Mouse (Mus musculus): Measurements from ENCODE around the gene Adgrd1. TPM values are rescaled to one million over a fixed set of nuclear protein-coding genes. Genes with fewer than 3 reads are reported as not detected.
"Not testable (repeated sequence)": the region's sequence is repeated elsewhere in the genome, so short reads cannot be mapped to it uniquely, and the experiment has no call there.

Adgrd1 gene
- polyA plus RNA-seq, 1 experiment = 43.0 TPM

DNA sequence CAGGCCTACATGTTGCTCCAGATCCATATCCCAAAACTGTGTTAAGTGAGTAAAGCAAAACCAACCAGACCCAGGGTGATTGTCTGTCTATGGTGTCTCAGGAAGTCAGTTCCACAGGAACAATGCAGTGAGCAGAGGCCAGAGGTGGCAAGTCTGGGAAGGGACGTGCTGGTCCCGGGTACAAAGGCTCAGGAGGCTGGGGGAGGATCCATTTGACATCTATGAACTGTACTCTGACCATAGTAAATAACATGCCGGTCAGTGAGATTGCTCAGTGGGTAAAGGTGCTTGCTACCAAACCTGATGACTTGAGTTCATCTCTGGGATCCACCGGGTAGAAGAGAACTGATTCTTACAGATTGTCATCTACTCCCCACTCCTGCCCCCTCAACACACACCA, 3.4 kb upstream of the Adgrd1 start:
- no peak for DNase-seq (ENCODE audit: low spot score)

- no peak for DNase-seq (ENCODE audit: low spot score)
Observed at GRCm38 (mm10) chr5:129094236-129094635, 2.3 kb upstream of the Adgrd1 start.

DNA sequence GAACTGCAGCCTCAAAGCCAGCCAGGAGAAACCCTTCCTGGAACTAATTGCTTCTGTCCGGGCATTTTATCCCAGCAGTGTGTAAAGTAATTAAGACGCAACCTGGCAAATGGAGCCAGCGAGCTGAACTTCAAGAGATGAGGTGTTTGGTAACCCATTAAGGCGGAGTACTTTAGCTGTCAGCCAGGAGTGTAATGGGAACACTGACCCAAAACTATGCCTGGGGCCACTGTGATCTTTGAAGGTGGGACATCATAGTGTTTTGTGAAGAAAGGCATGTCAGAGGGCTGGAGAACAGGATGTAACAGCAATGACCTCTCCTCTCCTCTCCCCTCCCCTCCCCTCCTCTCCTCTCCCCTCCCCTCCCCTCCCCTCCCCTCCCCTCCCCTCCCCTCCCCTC, 7.5 kb downstream of the Adgrd1 start:
- DNase-seq (ENCODE audit: low spot score) = no peak

DNA sequence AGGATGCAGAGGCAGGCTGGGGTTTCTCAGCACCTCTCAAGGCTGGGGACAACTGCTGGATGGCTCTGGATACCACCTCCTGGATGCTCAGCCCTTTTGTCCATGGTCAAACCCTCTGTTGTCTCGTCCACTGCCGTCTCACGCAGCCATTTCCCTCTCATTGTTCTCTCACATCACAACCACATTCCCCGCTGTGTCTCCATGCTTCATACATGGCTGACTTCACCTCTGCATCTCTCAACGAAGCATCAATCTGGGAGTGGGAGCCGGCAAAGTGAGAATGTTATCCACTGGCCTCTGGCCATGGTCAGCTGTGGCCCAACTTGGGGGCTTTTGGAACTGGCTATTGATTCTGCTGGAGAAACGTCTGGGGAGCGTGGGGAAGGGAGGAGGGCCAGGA, 15.2 kb downstream of the Adgrd1 start:
- no peak for DNase-seq (ENCODE audit: low spot score)

GRCm38 (mm10) chr5:129113741-129114476, 17.4 kb downstream of the Adgrd1 start:
- DNase-seq (ENCODE audit: low spot score) = no peak

DNA sequence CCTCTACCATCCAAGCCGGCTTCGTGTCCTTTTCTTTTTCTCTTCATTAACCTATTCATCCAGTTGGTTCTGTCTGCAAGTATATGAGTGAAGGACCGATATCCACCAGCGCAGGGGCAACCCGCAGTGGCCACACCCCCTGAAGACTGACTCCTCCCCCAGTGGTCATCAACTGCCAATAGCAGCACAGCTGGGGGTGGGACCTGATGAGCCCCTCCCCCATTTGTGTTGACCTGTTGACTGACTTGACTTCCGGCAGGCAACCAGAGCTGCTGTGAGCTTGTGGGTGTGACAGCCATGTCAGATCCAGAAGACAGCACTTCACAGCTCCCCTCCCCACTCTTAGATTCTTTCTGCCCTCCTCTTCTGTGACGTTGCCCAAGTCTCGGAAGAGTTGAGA, 19.7 kb downstream of the Adgrd1 start:
- no peak for DNase-seq (ENCODE audit: low spot score)

DNA sequence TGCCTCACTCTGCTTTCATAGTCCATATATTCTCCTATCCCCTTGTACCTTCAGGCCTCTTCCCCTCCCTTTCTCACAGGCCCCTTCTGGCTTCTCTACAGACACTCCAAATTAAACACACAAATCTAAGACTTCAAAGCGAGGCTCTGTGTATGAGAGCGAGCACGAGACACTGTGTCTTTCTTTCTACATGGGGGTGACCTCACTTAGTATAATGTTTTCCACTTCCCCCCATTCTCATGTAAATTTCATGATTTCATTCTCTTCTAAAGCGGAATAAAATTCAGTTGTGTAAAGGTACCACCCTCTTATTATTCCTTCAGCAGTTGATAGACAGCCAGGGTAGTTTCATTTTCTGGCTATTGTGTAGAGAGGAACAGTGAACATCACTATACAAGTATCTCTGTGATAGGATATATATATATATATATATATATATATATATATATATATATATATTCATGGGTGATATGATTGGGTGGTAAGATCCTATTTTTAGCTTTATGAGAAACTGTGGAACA, 21.1 kb downstream of the Adgrd1 start:
- DNase-seq (ENCODE audit: low spot score) = no peak

DNA sequence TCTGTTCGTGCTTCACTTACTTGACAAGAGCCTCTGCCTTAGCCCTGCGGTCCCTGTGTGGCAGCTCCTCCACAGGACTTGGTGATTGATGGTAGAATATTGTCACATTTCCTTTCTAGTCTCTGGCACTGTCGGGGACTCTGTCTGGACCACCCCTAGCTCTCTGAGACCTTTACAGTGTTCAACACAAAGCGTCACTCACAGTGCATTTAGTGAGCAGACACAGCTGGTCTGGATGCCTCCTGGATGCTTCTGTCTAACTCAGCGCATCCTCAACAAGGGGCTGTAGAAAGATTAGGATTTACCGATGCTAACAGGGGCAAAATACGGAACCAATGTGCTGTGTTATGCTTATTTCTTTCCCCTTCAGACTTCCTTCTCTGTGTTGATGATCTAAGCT, 22.0 kb downstream of the Adgrd1 start:
- DNase-seq (ENCODE audit: low spot score) = no peak

GRCm38 (mm10) chr5:129119146-129119545, 22.6 kb downstream of the Adgrd1 start:
- DNase-seq (ENCODE audit: low spot score) = no peak

GRCm38 (mm10) chr5:129121654-129122285, 25.2 kb downstream of the Adgrd1 start:
- DNase-seq (ENCODE audit: low spot score) = no peak

DNA sequence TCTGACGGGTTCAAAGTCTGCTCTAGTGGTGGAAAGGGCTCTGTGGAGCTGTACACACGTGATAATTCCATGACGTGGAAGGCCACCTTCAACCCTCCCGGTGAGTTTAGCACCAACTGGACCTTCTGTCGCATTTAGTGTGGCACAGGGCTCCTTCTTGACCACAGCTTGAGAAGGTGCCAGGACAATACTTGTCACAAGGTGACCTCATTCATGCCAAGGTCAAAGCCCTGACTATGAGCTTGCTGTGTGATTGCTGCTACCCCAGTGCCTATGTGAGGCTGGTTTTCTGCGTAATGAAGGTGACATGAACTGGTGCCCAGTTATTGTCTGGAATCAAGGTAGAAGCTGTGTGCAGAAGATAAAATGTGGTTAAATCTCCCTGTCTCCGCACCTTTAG, 25.9 kb downstream of the Adgrd1 start:
- DNase-seq (ENCODE audit: low spot score) = no peak

DNA sequence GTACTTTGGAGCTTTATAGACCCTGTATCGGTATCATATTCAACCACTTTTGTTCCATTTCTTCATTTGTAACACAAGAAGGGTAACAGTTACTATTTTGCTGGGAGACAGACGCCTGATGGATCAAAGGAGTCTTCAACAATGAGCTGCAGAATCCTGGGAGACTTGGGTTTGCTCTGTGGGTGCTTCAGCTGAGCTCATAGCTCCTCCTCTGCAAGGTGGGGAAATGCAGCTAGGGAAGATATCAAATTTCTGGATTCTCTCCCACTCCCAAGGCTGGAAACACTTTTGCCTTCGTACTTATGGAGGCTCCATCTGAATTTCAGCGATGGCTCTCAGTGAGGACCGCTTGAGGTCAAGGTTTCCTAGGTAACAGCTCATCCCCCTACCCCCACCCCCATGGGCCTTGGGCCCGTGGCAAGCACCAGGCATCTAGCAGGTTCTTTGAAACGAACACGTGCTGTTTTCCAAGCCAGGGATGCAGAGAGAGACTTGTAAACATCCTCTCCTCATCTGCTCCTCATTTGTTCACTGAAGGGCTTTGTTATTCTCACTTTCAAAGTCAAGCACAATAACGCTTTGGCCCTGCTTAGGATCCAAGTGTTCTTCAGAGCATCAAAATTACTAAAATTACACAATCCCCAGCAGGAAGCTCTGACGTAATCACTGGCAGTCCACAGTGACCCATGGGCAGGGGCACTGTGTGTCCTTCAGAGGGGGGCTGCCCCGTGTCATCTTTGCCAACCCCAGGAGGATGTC, 27.7 kb downstream of the Adgrd1 start:
- DNase-seq (ENCODE audit: low spot score) = no peak

DNA sequence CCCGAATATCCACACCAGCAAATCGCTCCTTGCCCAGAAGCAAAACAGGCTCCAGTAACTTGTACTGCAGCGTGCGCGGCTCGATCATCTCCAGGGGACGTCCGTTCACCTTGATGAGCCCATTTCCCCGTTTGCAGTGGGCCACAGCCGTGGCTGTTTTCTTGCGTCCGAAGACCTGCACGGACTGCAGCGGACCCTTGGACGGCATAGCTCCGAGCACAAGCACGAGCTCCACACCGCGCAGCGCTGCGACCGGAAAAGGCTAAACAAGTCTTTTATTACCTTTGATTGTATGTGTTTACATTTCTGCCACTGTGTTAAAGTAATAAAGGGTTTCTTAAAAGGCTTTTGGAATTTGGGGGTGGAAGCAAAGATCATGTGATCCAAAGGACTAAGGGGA, 31.8 kb downstream of the Adgrd1 start:
- not testable (repeated sequence) for DNase-seq (ENCODE audit: low spot score)

DNA sequence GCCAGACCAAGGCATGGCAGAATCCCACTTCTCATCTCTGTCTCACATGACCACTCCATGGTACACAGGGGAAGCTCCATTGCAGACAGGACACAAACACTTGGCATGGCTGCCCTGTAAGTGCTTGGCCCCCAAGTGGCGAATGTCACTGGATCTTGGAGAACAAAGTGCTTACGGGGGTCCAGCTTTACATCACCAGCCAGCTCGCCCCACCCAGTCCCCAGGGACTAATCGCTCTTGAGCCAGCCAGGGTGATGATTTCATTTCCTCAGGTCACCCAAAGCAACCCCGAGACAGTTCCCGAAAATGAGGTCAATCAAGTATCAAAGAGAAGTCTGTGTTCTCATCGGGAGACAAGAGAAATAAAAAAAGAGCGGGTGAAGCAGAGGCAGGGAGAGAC, 33.8 kb downstream of the Adgrd1 start:
- no peak for DNase-seq (ENCODE audit: low spot score)

GRCm38 (mm10) chr5:129137405-129137804, 40.9 kb downstream of the Adgrd1 start:
- DNase-seq (ENCODE audit: low spot score) = no peak

GRCm38 (mm10) chr5:129138576-129138975, 42.0 kb downstream of the Adgrd1 start:
- no peak for DNase-seq (ENCODE audit: low spot score)

DNA sequence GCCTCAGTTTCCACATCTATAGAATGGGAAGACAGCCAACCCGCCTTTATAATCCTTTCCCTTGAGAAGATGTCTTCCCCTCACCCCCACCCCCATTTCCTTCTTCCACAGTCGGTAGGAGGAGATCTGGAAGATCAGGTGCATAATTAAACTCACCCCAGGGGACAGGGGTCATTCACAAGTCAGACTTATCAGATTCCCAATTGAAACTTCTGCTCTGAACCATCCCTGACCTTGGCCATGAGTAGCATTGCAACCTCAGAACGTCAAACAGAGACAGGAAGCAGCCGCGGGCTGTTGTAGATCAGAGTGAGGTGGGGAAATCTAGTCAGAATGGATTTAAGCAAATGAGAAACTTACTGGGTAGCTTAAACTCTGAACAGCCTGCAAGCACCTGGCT, 46.3 kb downstream of the Adgrd1 start:
- DNase-seq (ENCODE audit: low spot score) = no peak

DNA sequence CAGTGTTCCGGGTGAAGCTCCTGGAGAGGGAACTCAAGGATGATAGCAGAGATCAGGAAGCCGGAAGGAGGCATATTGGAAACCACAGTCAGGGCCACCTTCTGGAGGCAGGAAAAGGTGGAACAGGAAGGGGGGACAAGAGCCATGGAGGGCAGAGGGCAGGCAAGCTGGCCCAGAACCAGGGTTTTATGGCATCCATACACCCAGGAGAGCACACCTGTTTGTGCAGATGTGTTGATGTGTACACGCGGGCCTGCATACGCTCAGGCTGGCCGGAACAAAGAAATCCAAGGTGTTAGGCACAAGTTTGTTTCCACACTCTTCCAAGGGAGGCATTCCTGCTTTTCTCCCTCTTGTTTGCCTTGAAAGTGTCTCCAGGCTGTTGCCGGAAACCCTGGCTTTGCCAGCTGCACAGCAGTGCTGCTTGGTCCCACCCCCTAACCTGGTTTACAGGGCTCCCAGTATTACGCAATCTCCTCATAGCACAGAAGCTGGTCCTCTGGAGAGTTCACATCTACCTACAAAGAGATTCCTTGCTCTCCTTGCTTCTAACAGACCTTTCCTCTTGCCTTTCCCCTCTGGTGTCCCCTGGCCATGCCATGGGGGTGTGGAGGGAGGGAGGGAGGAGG, 48.9 kb downstream of the Adgrd1 start:
- DNase-seq (ENCODE audit: low spot score) = no peak

- no peak for DNase-seq (ENCODE audit: low spot score)
Observed at GRCm38 (mm10) chr5:129146892-129147509, 50.5 kb downstream of the Adgrd1 start.

GRCm38 (mm10) chr5:129148485-129148884, 51.9 kb downstream of the Adgrd1 start:
- no peak for DNase-seq (ENCODE audit: low spot score)

DNA sequence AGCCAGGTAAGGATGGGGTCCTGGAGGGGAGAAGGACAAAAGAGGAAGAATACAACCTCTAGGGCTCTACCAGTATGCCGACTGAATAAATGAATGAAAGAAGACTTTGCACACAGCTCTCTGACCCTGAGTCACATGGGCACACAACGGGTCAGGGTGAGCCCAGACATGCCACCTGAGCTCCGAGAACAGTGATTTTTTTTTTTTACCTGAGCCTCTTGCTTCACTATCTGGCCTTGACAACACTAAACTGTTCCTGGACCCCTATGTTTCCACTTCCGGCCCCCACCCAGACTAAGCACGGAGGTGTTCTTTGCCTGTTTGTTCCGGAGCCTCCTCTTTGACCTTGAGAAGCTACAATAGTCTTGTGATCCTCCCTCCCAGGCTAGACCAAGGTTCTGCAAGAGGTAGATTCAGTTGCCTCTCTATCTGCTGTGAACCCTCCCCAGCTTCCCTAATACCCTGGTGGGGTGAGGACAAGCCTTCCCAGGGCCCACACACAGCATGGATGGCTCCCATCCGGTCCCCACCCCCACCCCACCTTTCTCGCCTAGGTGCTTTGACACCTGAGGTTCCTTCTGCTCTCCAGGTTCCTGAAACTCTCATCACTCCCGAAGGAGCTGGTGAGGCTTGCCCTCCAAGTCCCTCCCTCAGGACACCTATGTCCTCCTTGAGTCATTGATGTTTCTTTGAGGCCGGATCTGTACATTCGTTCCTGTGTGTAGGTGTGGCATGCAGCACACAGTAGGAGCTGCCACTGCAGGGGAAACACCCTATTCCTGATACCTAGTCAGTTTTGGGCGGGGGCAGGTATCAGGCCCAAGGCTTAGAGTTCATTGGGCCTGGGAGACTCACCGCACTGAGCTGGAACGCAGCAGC, 58.7 kb downstream of the Adgrd1 start:
- DNase-seq (ENCODE audit: low spot score) = no peak
